Mouse (Mus musculus) ES-E14 (cell line): Measurements from ENCODE around the gene Trabd.

Experiments
- MAFK ChIP-seq: IDR thresholded peaks from 2 replicates; pipeline ENCODE4 v1.6.1; 2014; ENCODE audit warnings: mild to moderate bottlenecking, low read depth, low read length, inconsistent platforms; ENCODE audit not compliant: insufficient read depth
- ZC3H11A ChIP-seq: IDR thresholded peaks from 2 replicates; pipeline ENCODE4 v1.6.1; 2012; ENCODE audit warnings: low read depth, mild to moderate bottlenecking, inconsistent platforms, low read length, borderline replicate concordance
- ZNF384 ChIP-seq: IDR thresholded peaks from 2 replicates; pipeline ENCODE4 v1.6.1; 2012; ENCODE audit warnings: low read depth, low read length, inconsistent platforms

GRCm38 (mm10) chr15:89110147-89110546 lies 35.2 kb downstream of the Trabd start:
- TF ChIP-seq MAFK (no peak), ZNF384 (no peak), ZC3H11A (no peak)
